Mouse (Mus musculus) intestine, embryonic 14.5 days (tissue): Measurements from ENCODE around the gene Oas3. TPM values are rescaled to one million over a fixed set of nuclear protein-coding genes. Genes with fewer than 3 reads are reported as not detected.

ENCODE experiments used
- ATAC-seq: fragments of 200-750 bp; cut with Nextera tagmentation; replicated peaks from 2 replicates; pipeline ENCODE4 v1.8.0; 2017; ENCODE audit warnings: low read depth, moderate number of reproducible peaks, moderate TSS enrichment, moderate library complexity; ENCODE audit not compliant: low FRiP score, low TSS enrichment
- DNase-seq: peaks from one replicate; pipeline ENCODE4 v3.0.0-alpha.2; 2018; ENCODE audit warnings: low spot score
- H3K27ac ChIP-seq: fragments of 300-500 bp; sonication (generic); 2 replicates; pipeline ENCODE4 v1.5.1; 2014; ENCODE audit warnings: low read depth, mild to moderate bottlenecking, control low read depth
- H3K27me3 ChIP-seq: fragments of 300-500 bp; sonication (generic); replicated peaks from 2 replicates; pipeline ENCODE4 v1.6.1; 2014; ENCODE audit warnings: low read length, control low read depth; ENCODE audit not compliant: control insufficient read depth, insufficient read depth
- H3K36me3 ChIP-seq: fragments of 300-500 bp; sonication (generic); 2 replicates; pipeline ENCODE4 v1.6.1; 2014; ENCODE audit warnings: low read length, control low read depth; ENCODE audit not compliant: control insufficient read depth, insufficient read depth
- H3K4me1 ChIP-seq: fragments of 300-500 bp; sonication (generic); replicated peaks from 2 replicates; pipeline ENCODE4 v1.6.1; 2014; ENCODE audit warnings: low read length, control low read depth, mixed read lengths; ENCODE audit not compliant: control insufficient read depth, insufficient read depth
- H3K4me2 ChIP-seq: fragments of 300-500 bp; sonication (generic); 2 replicates; pipeline ENCODE4 v1.6.1; 2014; ENCODE audit warnings: low read length
- H3K4me3 ChIP-seq: fragments of 300-500 bp; sonication (generic); 2 replicates; pipeline ENCODE4 v1.5.1; 2014; ENCODE audit warnings: low read depth, low read length, control low read depth, mixed read lengths
- H3K9ac ChIP-seq: fragments of 300-500 bp; sonication (generic); 2 replicates; pipeline ENCODE4 v1.6.1; 2014; ENCODE audit warnings: mild to moderate bottlenecking, low read length
- H3K9me3 ChIP-seq: fragments of 300-500 bp; sonication (generic); 2 replicates; pipeline ENCODE4 v1.6.1; 2016; ENCODE audit warnings: low read length, control low read depth; ENCODE audit not compliant: control insufficient read depth
- WGBS: fragments of 180-500 bp; shearing (Covaris S2); extraction: QIAGEN DNeasy Blood & Tissue Kit; methylation state at CpG from one replicate; pipeline ENCODE4 v1.1.7; 2014; 5-methylcytosine and 5-hydroxymethylcytosine counted together
- polyA plus RNA-seq: library from polyadenylated mRNA; unstranded; fragments of >200 nt; fragmentation: Nextera tagmentation; extraction: Ambion mirVana; gene quantifications from 2 replicates; pipeline ENCODE4 v1.2.1, GENCODE M21; 2014

Gene Oas3
- polyA plus RNA-seq: 0.49 and 0.60 TPM in 2 replicates

DNA sequence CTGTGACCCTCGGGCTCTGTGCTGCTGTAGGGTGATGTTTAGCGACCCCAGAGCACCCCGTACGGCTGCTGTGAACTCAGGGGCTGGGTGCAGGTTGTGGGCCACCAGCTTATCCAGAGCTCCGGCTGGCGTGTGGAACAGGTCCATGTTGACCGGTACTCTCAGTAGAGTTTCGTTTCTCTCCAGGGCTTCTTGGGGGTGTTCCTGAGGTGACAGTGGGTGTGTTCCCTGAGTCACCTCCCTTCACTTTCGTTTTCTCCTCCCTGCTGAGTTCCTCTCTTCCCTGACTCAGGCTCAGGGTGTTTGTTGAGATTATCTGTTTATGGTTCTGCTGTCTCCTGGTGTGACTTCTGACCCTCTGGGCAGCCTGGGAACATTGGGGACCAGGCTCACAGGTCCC, at the start of gene Oas3:
Gene Oas3 (minus strand): TSS at position 184 of the 400 bp plus-strand sequence.
- Histone ChIP-seq H3K36me3 (no peaks in the 10 kb centered on the region), H3K9ac (no peak within 1 kb of the TSS), H3K27me3 (no peaks in the 10 kb centered on the region), H3K9me3 (no peaks in the 10 kb centered on the region), H3K4me3 (no peak within 1 kb of the TSS), H3K4me1 (no peaks in the 10 kb centered on the region), H3K27ac (no peak within 1 kb of the TSS), H3K4me2 (no peak within 1 kb of the TSS)
- DNase-seq (no peak), ATAC-seq (no peak)
- WGBS: 70% methylated on average over 9 of the region's 9 CpGs

GRCm38 (mm10) chr5:120818999-120819398, 41.5 kb upstream of the Oas3 start:
- no peak overlapping the region for H3K4me3 ChIP-seq
- ATAC-seq (no peak), DNase-seq (no peak)
- H3K9me3 ChIP-seq: peaks cover 10% of the 10 kb centered on the region; the same call in 1 of the 2 replicates
- no peak overlapping the region for H3K27ac ChIP-seq
- no peak overlapping the region for H3K9ac ChIP-seq
- H3K27me3 ChIP-seq: no peaks in the 10 kb centered on the region
- no peak overlapping the region for H3K4me2 ChIP-seq
- no peaks in the 10 kb centered on the region for H3K4me1 ChIP-seq
- no peaks in the 10 kb centered on the region for H3K36me3 ChIP-seq

DNA sequence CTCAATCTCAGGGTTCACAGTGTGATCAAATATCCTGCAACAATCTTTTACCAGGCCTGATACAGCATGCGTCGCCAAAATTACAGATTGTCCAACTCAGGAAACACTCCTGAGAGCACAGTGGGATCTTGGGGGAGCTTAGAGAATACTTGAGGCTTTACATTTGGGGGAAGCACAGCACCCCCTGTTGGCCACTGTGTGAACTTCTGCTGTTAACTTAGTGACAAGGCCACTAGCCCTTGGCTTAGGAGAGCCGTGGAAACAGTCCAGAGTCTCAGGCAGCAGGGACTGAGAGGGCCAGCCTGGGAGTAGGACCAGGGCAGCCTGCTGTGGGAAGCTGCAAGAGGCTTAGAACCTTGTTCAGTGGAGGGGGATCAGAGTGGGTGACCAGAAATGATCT, 38.5 kb upstream of the Oas3 start:
- 73% methylated on average over 3 of the region's 3 CpGs for WGBS
- H3K4me3 ChIP-seq: no peak overlapping the region
- H3K27ac ChIP-seq: no peak overlapping the region
- H3K4me1 ChIP-seq: peaks cover 5% of the 10 kb centered on the region
- peaks cover 10% of the 10 kb centered on the region; the same call in 1 of the 2 replicates for H3K9me3 ChIP-seq
- H3K27me3 ChIP-seq: no peaks in the 10 kb centered on the region
- no peak for DNase-seq
- H3K4me2 ChIP-seq: no peak overlapping the region
- ATAC-seq: no peak
- H3K36me3 ChIP-seq: no peaks in the 10 kb centered on the region
- H3K9ac ChIP-seq: no peak overlapping the region

- H3K4me1 ChIP-seq: peaks cover 5% of the 10 kb centered on the region
- no peak overlapping the region for H3K4me3 ChIP-seq
- H3K9ac ChIP-seq: no peak overlapping the region
- H3K4me2 ChIP-seq: peak overlapping the region; percentile 61
- ATAC-seq (no peak), DNase-seq (no peak)
- 81% methylated on average over 6 of the region's 6 CpGs for WGBS
- no peaks in the 10 kb centered on the region for H3K27me3 ChIP-seq
- no peaks in the 10 kb centered on the region for H3K9me3 ChIP-seq
- H3K27ac ChIP-seq: no peak overlapping the region
- H3K36me3 ChIP-seq: no peaks in the 10 kb centered on the region
These were observed 35.6 kb upstream of the Oas3 start for GRCm38 (mm10) chr5:120813023-120813422.

- peak within 1 kb of the TSS; percentile 47 for H3K9ac ChIP-seq
These were observed 34.7 kb upstream of the Oas3 start, which contains the start of gene Oas1c for GRCm38 (mm10) chr5:120811951-120812819. Gene Oas1c (minus strand): TSS chr5:120812514.

GRCm38 (mm10) chr5:120809171-120809570, 31.7 kb upstream of the Oas3 start:
- Histone ChIP-seq H3K4me1 (peaks cover 5% of the 10 kb centered on the region), H3K27ac (no peak overlapping the region), H3K4me3 (no peak overlapping the region), H3K9me3 (0 out of 2 replicates have a peak, but pooled peaks cover 4% of the 10 kb centered on the region), H3K36me3 (no peaks in the 10 kb centered on the region), H3K4me2 (no peak overlapping the region), H3K27me3 (no peaks in the 10 kb centered on the region), H3K9ac (no peak overlapping the region)
- WGBS: 41% methylated on average over 6 of the region's 6 CpGs
- ATAC-seq: no peak
- no peak for DNase-seq

More at GRCm38 (mm10) chr5:120811951-120812819, 34.7 kb upstream of the Oas3 start, which contains the start of gene Oas1c:
- Histone ChIP-seq H3K4me3 (peak within 1 kb of the TSS; percentile 34), H3K27ac (peak within 1 kb of the TSS; percentile 74), H3K36me3 (no peaks in the 10 kb centered on the region), H3K4me1 (peaks cover 5% of the 10 kb centered on the region), H3K4me2 (peak within 1 kb of the TSS; percentile 61), H3K27me3 (no peaks in the 10 kb centered on the region), H3K9me3 (no peaks in the 10 kb centered on the region)
- 6% methylated on average over 18 of the region's 18 CpGs for WGBS
- peak; percentile 76; the same call in 1 of the 2 replicates for ATAC-seq
- peak; percentile 85 for DNase-seq

DNA sequence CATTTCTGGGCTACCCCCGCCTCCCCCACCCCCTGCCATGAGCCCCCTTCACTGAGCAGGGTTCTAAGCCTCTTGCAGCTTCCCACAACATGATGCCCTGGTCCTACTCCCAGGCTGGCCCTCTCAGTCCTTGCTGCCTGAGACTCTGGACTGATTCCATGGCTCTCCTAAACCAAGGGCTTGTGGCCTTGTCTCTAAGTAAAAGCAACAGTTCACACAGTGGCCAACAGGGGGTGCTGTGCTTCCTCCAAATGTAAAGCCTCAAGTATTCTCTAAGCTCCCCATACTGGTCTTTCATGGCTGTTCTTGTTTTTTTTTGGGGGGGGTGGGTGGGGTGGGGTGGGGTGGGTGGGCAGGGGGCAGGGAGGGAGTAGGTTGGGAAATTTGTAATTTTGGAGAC, 29.0 kb upstream of the Oas3 start:
- ATAC-seq (no peak), DNase-seq (peak; percentile 79)
- Histone ChIP-seq H3K27me3 (no peaks in the 10 kb centered on the region), H3K27ac (no peak overlapping the region), H3K4me2 (no peak overlapping the region), H3K36me3 (no peaks in the 10 kb centered on the region), H3K9ac (no peak overlapping the region), H3K9me3 (0 out of 2 replicates have a peak, but pooled peaks cover 4% of the 10 kb centered on the region), H3K4me3 (no peak overlapping the region), H3K4me1 (no peaks in the 10 kb centered on the region)
- WGBS: 93% methylated on average over 1 of the region's 1 CpGs

- DNase-seq (no peak), ATAC-seq (no peak)
- no peak overlapping the region for H3K9ac ChIP-seq
- H3K9me3 ChIP-seq: 0 out of 2 replicates have a peak, but pooled peaks cover 4% of the 10 kb centered on the region
- H3K27ac ChIP-seq: no peak overlapping the region
- H3K4me2 ChIP-seq: no peak overlapping the region
- no peaks in the 10 kb centered on the region for H3K4me1 ChIP-seq
- H3K27me3 ChIP-seq: no peaks in the 10 kb centered on the region
- no peak overlapping the region for H3K4me3 ChIP-seq
- H3K36me3 ChIP-seq: no peaks in the 10 kb centered on the region
- WGBS: 66% methylated on average over 2 of the region's 2 CpGs
These were observed 26.1 kb upstream of the Oas3 start for GRCm38 (mm10) chr5:120803596-120803995.
